ENCODE assay signal across 9 mouse cellular contexts in the genomic region with DNA sequence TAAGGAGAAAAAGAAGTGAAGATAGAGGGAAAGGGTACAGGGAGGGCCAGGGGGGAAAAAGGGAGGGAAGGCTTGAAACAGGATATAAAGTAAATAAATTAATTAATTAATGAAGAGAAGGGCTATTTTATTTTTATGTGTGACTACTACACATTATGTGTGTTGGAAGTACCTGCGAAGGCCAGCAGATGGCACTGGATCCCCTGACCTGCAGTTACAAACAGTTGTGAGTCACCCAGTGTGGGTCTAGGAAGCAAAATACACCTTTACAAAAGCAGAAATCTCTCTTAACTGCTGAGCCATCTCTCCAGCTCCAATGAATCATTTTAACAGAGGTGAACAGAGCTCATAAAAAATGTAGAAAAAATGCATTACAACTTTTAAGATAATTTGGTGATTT. TPM values are rescaled to one million over a fixed set of nuclear protein-coding genes. Genes with fewer than 3 reads are reported as not detected.
DNase-seq lines count a peak whose midpoint lies in the region; ATAC-seq and TF ChIP-seq lines count a peak whose summit lies in the region.
"Had no signal": no experiment of that assay in that cellular context is flagged by ENCODE, and none has a peak within 500 bp of the region (broad histone marks: within the 10 kb centered on the region; RNA-seq: fewer than 3 reads in every experiment).

No protein-coding gene starts in this region.

- no peak overlapping the region for H3K27ac ChIP-seq in kidney, embryonic 14.5 days (ENCODE audit: low read depth, low read length)
- no peak overlapping the region for H3K27ac ChIP-seq in CH12.LX (ENCODE audit: insufficient read depth, low read depth)
- H3K27ac ChIP-seq: embryonic facial prominence, embryonic 12.5 days had no signal

- 68% methylated on average over 1 of the region's 1 CpGs for WGBS in kidney, embryonic 14.5 days

- in situ Hi-C loops in CH12.LX (cut with MboI; ENCODE audit: low pct_ligation_motif_present, low pct_unique_long_range_greater_than_20kb, low sequenced_read_pairs) = no loop called here

- H3K27me3 ChIP-seq in kidney, embryonic 14.5 days (ENCODE audit: control insufficient read depth, insufficient read depth, low read length) = no peaks in the 10 kb centered on the region
- no peaks in the 10 kb centered on the region for H3K27me3 ChIP-seq in CH12.LX (replicated peaks)
- H3K27me3 ChIP-seq: embryonic facial prominence, embryonic 12.5 days had no signal

- H3K4me2 ChIP-seq in kidney, embryonic 14.5 days (replicated peaks; ENCODE audit: low read depth, low read length) = no peak overlapping the region
- H3K4me2 ChIP-seq in CH12.LX (ENCODE audit: insufficient read depth, low read depth, poor library complexity, severe bottlenecking) = no peak overlapping the region
- H3K4me2 ChIP-seq: embryonic facial prominence, embryonic 12.5 days had no signal

- ATAC-seq in kidney, embryonic 14.5 days (ENCODE audit: low FRiP score, low TSS enrichment) = no peak

- TF ChIP-seq EP300 in CH12.LX (IDR thresholded peaks at IDR 0.05; ENCODE audit: low read length) = no peak

- dilution Hi-C loops in CH12.LX (cut with MboI; ENCODE audit: extremely low pct_ligation_motif_present, extremely low pct_unique_long_range_greater_than_20kb, low sequenced_read_pairs) = no loop called here

- peak; percentile 77 for TF ChIP-seq RAD21 in CH12.LX (IDR thresholded peaks at IDR 0.05; ENCODE audit: low read depth, low read length)

- no peaks in the 10 kb centered on the region for H3K9me3 ChIP-seq in kidney, embryonic 14.5 days (ENCODE audit: control insufficient read depth, low read length)
- no peaks in the 10 kb centered on the region for H3K9me3 ChIP-seq in CH12.LX (replicated peaks; ENCODE audit: low read length)
- H3K9me3 ChIP-seq: embryonic facial prominence, embryonic 12.5 days had no signal

- TF ChIP-seq POLR2A in CH12.LX (IDR thresholded peaks at IDR 0.05; ENCODE audit: low read depth, low read length) = no peak

- peak; percentile 55 to 76 for TF ChIP-seq CTCF in CH12.LX (conservative IDR thresholded peaks at IDR 0.05 in 1 of 2, IDR thresholded peaks at IDR 0.05 in 1 of 2; ENCODE audit: low read depth in 2 of 2, low read length in 2 of 2)

- no peak overlapping the region for H3K4me3 ChIP-seq in kidney, embryonic 14.5 days (ENCODE audit: low read length)
- H3K4me3 ChIP-seq in CH12.LX (replicated peaks in 1 of 3; ENCODE audit: low read depth in 2 of 3, low read length in 2 of 3, poor library complexity in 1 of 3) = no peak overlapping the region
- H3K4me3 ChIP-seq: embryonic facial prominence, embryonic 12.5 days had no signal

- DNase-seq in kidney, adult 11 months = peak; percentile 18
- peak; percentile 55 for DNase-seq in CH12.LX (ENCODE audit: extremely low read depth)
- peak; percentile 42 for DNase-seq in adrenal gland, adult 2 months
- DNase-seq in embryo, embryonic 9.5 days (ENCODE audit: extremely low spot score) = peak; percentile 24
- peak; percentile 43 to 73 for DNase-seq in kidney, postnatal 25 days
- DNase-seq in naive thymus-derived CD4-positive, alpha-beta T cell, adult 2 months (ENCODE audit: low read depth) = peak; percentile 9
- no peak for DNase-seq in yolk sac, embryonic 10.5 days (ENCODE audit: low spot score)

- no peaks in the 10 kb centered on the region for H3K4me1 ChIP-seq in kidney, embryonic 14.5 days (ENCODE audit: control insufficient read depth, insufficient read depth, low read length)
- H3K4me1 ChIP-seq in CH12.LX (ENCODE audit: control insufficient read depth in 1 of 2, insufficient read depth in 2 of 2) = 0 out of 4 replicates have a peak, but pooled peaks cover 0 to 4% of the 10 kb centered on the region in 2 experiments
- H3K4me1 ChIP-seq: embryonic facial prominence, embryonic 12.5 days had no signal

- H3K9ac ChIP-seq in kidney, embryonic 14.5 days (ENCODE audit: low read depth, low read length) = no peak overlapping the region
- no peak overlapping the region for H3K9ac ChIP-seq in CH12.LX (ENCODE audit: insufficient read depth, low read depth)
- H3K9ac ChIP-seq: embryonic facial prominence, embryonic 12.5 days had no signal

- H3K36me3 ChIP-seq in kidney, embryonic 14.5 days (ENCODE audit: control insufficient read depth, insufficient read depth, low read length) = peaks cover 12% of the 10 kb centered on the region; the same call in 1 of the 2 replicates
- no peaks in the 10 kb centered on the region for H3K36me3 ChIP-seq in CH12.LX (replicated peaks in 1 of 2; ENCODE audit: control insufficient read depth in 1 of 2, insufficient read depth in 1 of 2, low read length in 1 of 2)

- no peaks in the 10 kb centered on the region for H3K79me2 ChIP-seq in CH12.LX (replicated peaks; ENCODE audit: control insufficient read depth, extremely low read depth, insufficient read depth, poor library complexity, severe bottlenecking)

TF ChIP-seq in CH12.LX, 34 proteins besides CTCF, POLR2A, EP300 and RAD21:
- TF ChIP-seq MXI1 (IDR thresholded peaks at IDR 0.05; ENCODE audit: low read depth, low read length) (no peak), JUN (IDR thresholded peaks at IDR 0.05; ENCODE audit: insufficient read depth, low read depth, low read length) (no peak), NRF1 (IDR thresholded peaks at IDR 0.05; ENCODE audit: low read depth, low read length) (no peak), SMC3 (IDR thresholded peaks at IDR 0.05; ENCODE audit: low read depth, low read length) (peak; percentile 70), MAFK (IDR thresholded peaks at IDR 0.05; ENCODE audit: insufficient replicate concordance, low read length) (no peak), POLR2AphosphoS2 (IDR thresholded peaks at IDR 0.05; ENCODE audit: low read depth, low read length) (no peak), ZMIZ1 (IDR thresholded peaks at IDR 0.05; ENCODE audit: low read depth, low read length) (no peak), GABPA (IDR thresholded peaks at IDR 0.05; ENCODE audit: insufficient replicate concordance, low read depth, low read length) (no peak)

RNA-seq across cellular contexts. Expression of a gene that starts 59.0 kb away (rescaled TPM):
- 12.5 and 18.1 TPM in 2 replicates for polyA plus RNA-seq in kidney, embryonic 14.5 days (2014; fragmentation: Nextera tagmentation; extraction: Ambion mirVana)
- total RNA-seq in CH12.LX (2012; rRNA removed) (0.42 and 0.50 TPM in 2 replicates), CH12.LX (2014; rRNA removed) (1.0 and 1.2 TPM in 2 replicates)
- polyA plus RNA-seq in CH12.LX (2012; ENCODE audit: insufficient read length, low read depth) = 0.98 and 1.0 TPM in 2 replicates
- 10 to 100 TPM; 11.0 to 16.5 TPM for total RNA-seq in adrenal gland, adult 2 months (2021)
- polyA plus RNA-seq in adrenal gland, adult 2 months (2012; rRNA removed) = 8.0 and 8.1 TPM in 2 replicates
